Mouse (Mus musculus) heart, embryonic 12.5 days (tissue): ENCODE measurements around the gene Fam72a. TPM values are rescaled to one million over a fixed set of nuclear protein-coding genes. Genes with fewer than 3 reads are reported as not detected.

ENCODE experiments used
- ATAC-seq: fragments of 200-750 bp; cut with Nextera tagmentation; 2 replicates; pipeline ENCODE4 v1.8.0; 2017; ENCODE audit warnings: moderate TSS enrichment, moderate library complexity; ENCODE audit not compliant: insufficient number of reproducible peaks, low FRiP score
- H3K27ac ChIP-seq: fragments of 300-500 bp; sonication (generic); 2 replicates; pipeline ENCODE4 v1.5.1; 2016; ENCODE audit warnings: mild to moderate bottlenecking, moderate library complexity; ENCODE audit not compliant: poor library complexity, severe bottlenecking
- H3K27me3 ChIP-seq: fragments of 300-500 bp; sonication (generic); replicated peaks from 2 replicates; pipeline ENCODE4 v1.6.1; 2016; ENCODE audit warnings: mild to moderate bottlenecking, moderate library complexity
- H3K36me3 ChIP-seq: fragments of 300-500 bp; sonication (generic); 2 replicates; pipeline ENCODE4 v1.6.1; 2016; ENCODE audit warnings: mild to moderate bottlenecking, moderate library complexity
- H3K4me1 ChIP-seq: fragments of 300-500 bp; sonication (generic); replicated peaks from 2 replicates; pipeline ENCODE4 v1.6.1; 2016; ENCODE audit warnings: mild to moderate bottlenecking
- H3K4me2 ChIP-seq: fragments of 300-500 bp; sonication (generic); 2 replicates; pipeline ENCODE4 v1.6.1; 2016; ENCODE audit warnings: mild to moderate bottlenecking, moderate library complexity
- H3K4me3 ChIP-seq: fragments of 300-500 bp; sonication (generic); 2 replicates; pipeline ENCODE4 v1.5.1; 2016; ENCODE audit warnings: mild to moderate bottlenecking
- H3K9ac ChIP-seq: fragments of 300-500 bp; sonication (generic); 2 replicates; pipeline ENCODE4 v1.6.1; 2016; ENCODE audit warnings: mild to moderate bottlenecking, moderate library complexity
- H3K9me3 ChIP-seq: fragments of 300-500 bp; sonication (generic); replicated peaks from 2 replicates; pipeline ENCODE4 v1.6.1; 2016; ENCODE audit warnings: mild to moderate bottlenecking, moderate library complexity
- WGBS: fragments of 180-500 bp; shearing (Covaris S2); methylation state at CpG from one replicate; pipeline ENCODE4 v1.1.7; 2016; 5-methylcytosine and 5-hydroxymethylcytosine counted together
- polyA plus RNA-seq: library from polyadenylated mRNA; unstranded; fragments of >200 nt; fragmentation: Nextera tagmentation; extraction: Ambion mirVana; gene quantifications from 2 replicates; pipeline ENCODE4 v1.2.1, GENCODE M21; 2016

The Fam72a gene
- polyA plus RNA-seq, 1 experiment from 2014 or later, result 3.4 TPM

DNA sequence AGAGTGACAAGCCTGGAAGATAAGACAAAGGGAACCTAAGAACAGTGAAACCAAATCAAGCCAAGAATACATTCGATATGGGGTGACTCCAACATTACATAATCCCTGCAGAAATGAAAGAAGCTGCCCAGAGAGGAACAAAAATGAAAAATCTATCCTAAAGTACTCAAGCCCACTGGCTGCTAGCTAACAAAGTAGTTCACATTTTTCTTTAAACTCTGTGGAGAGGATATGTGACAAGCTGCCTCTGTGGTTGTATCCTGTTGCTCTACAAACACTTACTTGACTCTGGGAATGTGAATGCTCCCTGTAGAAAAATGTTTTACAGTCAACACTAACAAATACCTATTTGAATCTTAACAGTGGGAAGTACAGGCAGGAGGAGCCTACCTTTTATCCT lies 26.0 kb upstream of the Fam72a start:
- no peaks in the 10 kb centered on the region for H3K9me3 ChIP-seq
- no peak for ATAC-seq
- H3K4me2 ChIP-seq, result no peak overlapping the region
- H3K4me1 ChIP-seq, result peaks cover 21% of the 10 kb centered on the region
- WGBS, result 75% methylated on average over 1 of the region's 1 CpGs
- no peak overlapping the region for H3K4me3 ChIP-seq
- H3K36me3 ChIP-seq, result 0 out of 2 replicates have a peak, but pooled peaks cover 2% of the 10 kb centered on the region
- H3K9ac ChIP-seq, result no peak overlapping the region
- no peak overlapping the region for H3K27ac ChIP-seq
- H3K27me3 ChIP-seq, result no peaks in the 10 kb centered on the region

DNA sequence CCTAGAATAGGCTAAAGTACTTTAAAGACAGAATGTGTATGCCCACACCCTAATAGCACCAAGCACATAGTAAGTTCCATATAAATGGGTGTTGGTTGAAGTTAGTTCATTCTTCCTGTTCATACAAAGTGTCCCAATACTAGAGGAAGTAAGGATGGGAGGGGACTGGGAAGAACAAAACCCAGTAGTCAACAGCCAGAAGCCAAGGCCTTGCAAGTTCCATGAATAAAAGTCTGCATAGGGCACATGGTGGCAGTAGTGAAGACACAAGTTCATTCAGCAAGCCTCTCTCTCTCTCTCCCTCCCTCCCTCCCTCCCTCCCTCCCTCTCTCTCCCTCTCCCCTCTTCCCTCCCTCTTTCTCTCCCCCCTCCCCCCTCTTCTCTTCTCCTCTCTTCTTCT lies 16.6 kb upstream of the Fam72a start:
- H3K4me2 ChIP-seq, result no peak overlapping the region
- peaks cover 33% of the 10 kb centered on the region for H3K4me1 ChIP-seq
- peak overlapping the region; percentile 43; the same call in 1 of the 2 replicates for H3K27ac ChIP-seq
- no peaks in the 10 kb centered on the region for H3K27me3 ChIP-seq
- H3K9me3 ChIP-seq, result no peaks in the 10 kb centered on the region
- ATAC-seq, result no peak
- no peak overlapping the region for H3K4me3 ChIP-seq
- no peaks in the 10 kb centered on the region for H3K36me3 ChIP-seq
- no peak overlapping the region for H3K9ac ChIP-seq

DNA sequence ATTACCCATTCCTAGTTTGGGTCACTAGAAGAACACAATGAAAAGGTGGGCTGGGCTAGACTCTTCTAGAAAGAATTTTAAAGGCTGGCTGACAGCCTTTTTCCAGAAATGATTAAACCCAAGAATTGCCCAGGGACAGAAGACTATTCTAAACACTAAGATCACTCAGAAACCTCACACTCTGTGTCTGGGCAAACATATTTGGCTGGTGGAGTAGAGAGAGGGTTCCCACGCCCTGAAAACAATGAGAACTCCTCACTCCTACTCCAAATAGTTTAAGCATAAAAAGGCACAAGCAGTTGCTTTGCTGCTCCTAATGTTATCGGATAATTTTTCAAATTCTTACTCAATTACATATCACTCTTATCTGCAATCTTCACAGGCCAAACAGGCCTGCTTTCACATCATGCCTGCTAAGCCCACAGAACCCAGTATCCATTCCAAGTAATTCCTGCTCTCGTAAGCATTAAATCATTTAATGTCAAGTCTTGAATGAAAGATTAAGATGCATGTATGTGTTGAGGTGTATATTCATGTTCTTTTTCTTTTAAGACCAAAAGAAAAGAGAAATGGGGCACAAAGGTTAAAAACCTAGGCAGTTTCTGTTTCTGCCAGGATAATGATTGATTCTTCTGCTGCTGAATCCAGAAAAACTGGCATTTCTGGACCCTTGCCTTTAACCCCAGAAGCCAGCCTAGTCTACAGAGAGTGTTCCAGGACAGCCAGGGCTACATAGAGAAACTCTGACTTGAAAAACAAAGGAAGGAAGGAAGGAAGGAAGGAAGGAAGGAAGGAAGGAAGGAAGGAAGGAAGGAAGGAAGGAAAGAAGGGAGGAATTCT lies 15.8 kb upstream of the Fam72a start:
- H3K4me1 ChIP-seq, result peaks cover 28% of the 10 kb centered on the region
- H3K27me3 ChIP-seq, result no peaks in the 10 kb centered on the region
- H3K27ac ChIP-seq, result 0 out of 2 replicates have a peak overlapping the region, but pooled peaks have one; percentile 23
- 65% methylated on average over 3 of the region's 3 CpGs for WGBS
- no peaks in the 10 kb centered on the region for H3K36me3 ChIP-seq
- H3K4me3 ChIP-seq, result no peak overlapping the region
- H3K4me2 ChIP-seq, result no peak overlapping the region
- no peak overlapping the region for H3K9ac ChIP-seq
- H3K9me3 ChIP-seq, result no peaks in the 10 kb centered on the region
- ATAC-seq, result no peak

DNA sequence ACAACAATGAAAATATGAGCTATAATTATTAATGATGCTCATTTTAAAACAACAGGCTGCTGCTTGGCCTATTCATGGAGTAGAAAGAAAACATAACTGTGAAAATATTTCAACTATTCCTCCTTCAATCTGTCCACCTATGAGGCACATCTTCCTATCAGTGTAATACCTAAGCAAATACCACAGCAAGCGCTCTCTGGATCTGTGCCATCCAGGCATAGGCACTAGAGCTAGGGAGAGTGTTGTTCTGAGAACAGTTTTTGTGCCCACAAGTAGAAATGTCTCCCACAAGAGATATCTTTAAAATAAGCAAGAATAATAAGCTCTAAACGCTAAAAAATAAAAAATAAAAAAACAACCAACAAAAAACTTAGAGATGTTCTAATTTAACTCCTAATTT lies 14.6 kb upstream of the Fam72a start:
- Histone ChIP-seq H3K4me3 (no peak overlapping the region), H3K27me3 (no peaks in the 10 kb centered on the region), H3K36me3 (no peaks in the 10 kb centered on the region), H3K4me2 (no peak overlapping the region), H3K9me3 (no peaks in the 10 kb centered on the region), H3K9ac (no peak overlapping the region), H3K27ac (no peak overlapping the region), H3K4me1 (peaks cover 34% of the 10 kb centered on the region)
- WGBS, result 64% methylated on average over 2 of the region's 2 CpGs
- ATAC-seq, result no peak

DNA sequence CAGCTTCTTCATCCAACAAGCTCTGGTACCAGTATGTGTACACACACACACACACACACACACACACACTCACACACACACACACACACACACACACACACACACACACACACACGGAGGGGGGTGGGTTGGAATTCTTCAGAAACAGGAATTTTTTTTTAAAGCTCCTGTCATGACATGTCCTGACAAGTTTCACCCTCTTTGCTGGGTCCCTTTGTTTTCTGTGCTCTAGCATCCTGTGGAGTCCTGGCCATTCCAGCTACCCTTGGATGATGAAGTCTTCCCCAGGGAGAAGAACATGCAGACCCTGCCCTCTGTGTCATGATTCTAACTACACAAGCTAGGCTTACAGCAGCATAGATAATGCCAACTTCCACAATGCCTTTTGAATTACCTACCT lies 13.5 kb upstream of the Fam72a start:
- Histone ChIP-seq H3K36me3 (no peaks in the 10 kb centered on the region), H3K9me3 (no peaks in the 10 kb centered on the region), H3K4me3 (no peak overlapping the region), H3K27me3 (no peaks in the 10 kb centered on the region), H3K4me2 (no peak overlapping the region), H3K9ac (no peak overlapping the region), H3K4me1 (peaks cover 34% of the 10 kb centered on the region), H3K27ac (0 out of 2 replicates have a peak overlapping the region, but pooled peaks have one; percentile 13)
- 58% methylated on average over 1 of the region's 1 CpGs for WGBS
- no peak for ATAC-seq

DNA sequence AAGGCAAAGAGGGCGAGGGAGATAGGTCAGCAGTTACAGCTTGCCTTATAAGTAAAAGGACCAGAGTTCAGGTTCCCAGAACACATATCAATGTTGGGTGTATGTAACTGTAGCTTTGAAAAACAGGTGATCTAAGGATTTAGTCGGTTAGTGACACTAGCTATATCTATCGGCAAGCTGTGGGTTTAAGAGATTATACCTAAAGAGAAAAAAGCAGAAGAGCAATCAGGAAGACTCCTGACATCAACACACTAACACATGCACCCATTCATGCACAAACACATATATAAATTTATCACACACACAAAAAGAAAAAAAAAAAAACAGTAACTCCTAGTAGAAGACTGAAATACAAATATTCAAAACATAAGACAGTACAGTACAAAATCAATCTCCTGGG lies 11.1 kb upstream of the Fam72a start:
- no peak overlapping the region for H3K4me3 ChIP-seq
- no peak overlapping the region for H3K27ac ChIP-seq
- peaks cover 39% of the 10 kb centered on the region for H3K4me1 ChIP-seq
- H3K36me3 ChIP-seq, result no peaks in the 10 kb centered on the region
- no peaks in the 10 kb centered on the region for H3K27me3 ChIP-seq
- H3K9ac ChIP-seq, result no peak overlapping the region
- 83% methylated on average over 3 of the region's 3 CpGs for WGBS
- H3K9me3 ChIP-seq, result no peaks in the 10 kb centered on the region
- no peak overlapping the region for H3K4me2 ChIP-seq
- ATAC-seq, result no peak

DNA sequence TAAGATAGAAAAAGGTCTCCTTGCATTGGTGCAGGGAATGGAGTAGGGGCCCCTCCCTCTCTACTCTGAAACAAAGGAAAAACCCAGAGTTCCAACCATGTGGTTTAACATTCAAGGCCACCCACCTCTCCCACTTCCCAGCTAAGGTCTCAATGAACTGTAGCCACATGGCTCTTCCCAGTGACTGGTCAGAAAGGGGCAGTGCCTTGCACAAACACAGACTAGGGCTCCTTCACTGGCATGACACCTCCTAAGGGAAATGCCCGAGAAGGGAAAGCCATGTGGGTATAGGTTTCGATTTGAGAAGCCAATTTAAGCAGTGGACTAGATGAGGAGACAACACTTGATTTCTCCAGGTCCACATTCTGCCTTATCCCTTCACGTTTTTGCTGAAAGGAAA lies 3.9 kb upstream of the Fam72a start:
- H3K27me3 ChIP-seq, result no peaks in the 10 kb centered on the region
- no peak overlapping the region for H3K27ac ChIP-seq
- 32% methylated on average over 3 of the region's 3 CpGs for WGBS
- peak overlapping the region; percentile 26; the same call in 1 of the 2 replicates for H3K9ac ChIP-seq
- H3K36me3 ChIP-seq, result no peaks in the 10 kb centered on the region
- H3K4me2 ChIP-seq, result peak overlapping the region; percentile 90
- peaks cover 46% of the 10 kb centered on the region for H3K4me1 ChIP-seq
- peak overlapping the region; percentile 75 for H3K4me3 ChIP-seq
- H3K9me3 ChIP-seq, result no peaks in the 10 kb centered on the region
- ATAC-seq, result no peak

DNA sequence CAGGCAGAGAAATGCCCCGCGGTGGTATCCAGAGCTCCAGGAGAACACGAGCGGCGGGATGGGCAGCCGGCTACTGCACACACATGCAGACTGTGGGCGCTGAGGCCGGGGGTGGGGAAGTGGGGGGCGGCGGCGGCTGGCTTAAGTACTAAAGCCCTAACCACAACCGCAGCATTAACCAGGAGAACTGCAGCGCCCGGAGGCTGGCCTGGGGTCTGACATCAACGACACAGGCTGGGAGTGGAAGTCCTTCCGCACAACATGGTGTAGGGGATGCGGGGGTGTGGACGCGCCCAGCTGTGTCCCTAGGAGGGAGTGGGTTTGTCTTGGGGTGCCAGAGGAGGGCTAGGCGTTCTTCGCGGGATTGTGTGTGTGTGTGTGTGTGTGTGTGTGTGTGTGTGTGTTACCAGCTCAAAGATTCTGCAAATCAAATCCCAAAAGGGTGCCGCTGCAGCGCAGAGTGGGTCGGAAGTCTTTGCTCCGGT lies 2.6 kb upstream of the Fam72a start:
- Histone ChIP-seq H3K27me3 (no peaks in the 10 kb centered on the region), H3K9ac (peak overlapping the region; percentile 91), H3K9me3 (no peaks in the 10 kb centered on the region), H3K4me1 (peaks cover 47% of the 10 kb centered on the region), H3K36me3 (no peaks in the 10 kb centered on the region), H3K4me3 (peak overlapping the region; percentile 75), H3K27ac (peak overlapping the region; percentile 94), H3K4me2 (peak overlapping the region; percentile 90)
- ATAC-seq, result no peak
- WGBS, result under 1% methylated on average over 26 of the region's 26 CpGs

DNA sequence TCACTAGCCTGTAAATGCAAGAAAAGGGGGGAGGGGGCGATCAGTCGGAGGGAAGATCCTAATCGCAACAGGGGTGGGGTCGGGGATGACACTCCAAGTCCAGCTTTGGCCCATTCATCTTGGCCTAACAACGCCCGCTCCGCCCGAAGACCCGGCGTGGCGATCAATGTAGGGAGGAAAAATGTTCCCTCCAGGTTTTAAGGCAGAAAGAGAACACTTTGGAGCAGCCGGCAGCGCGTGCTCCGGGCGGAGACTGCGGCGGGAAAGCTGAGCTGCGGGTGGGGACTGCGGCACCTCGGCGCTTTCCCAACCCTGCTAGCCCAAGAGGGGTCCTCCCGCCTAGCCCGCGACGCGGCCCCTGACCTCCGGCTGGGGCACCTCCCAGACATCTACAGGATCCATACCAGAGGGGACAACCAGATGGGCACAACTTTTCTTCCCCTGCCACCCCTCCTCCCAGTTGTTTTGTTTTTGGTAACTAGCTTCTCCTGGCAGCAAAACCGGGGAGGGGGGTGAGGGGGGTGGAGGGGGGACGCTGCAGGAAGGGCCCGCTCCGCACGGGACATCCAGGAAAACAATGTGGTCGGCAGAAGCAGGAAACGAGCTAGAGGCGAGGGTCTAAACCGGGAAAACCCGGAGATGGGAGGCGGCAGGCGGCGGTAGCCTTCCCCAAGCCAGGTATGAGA lies 2.0 kb upstream of the Fam72a start:
- ATAC-seq, result no peak
- no peaks in the 10 kb centered on the region for H3K9me3 ChIP-seq
- H3K4me2 ChIP-seq, result peak overlapping the region; percentile 90
- H3K36me3 ChIP-seq, result no peaks in the 10 kb centered on the region
- H3K9ac ChIP-seq, result peak overlapping the region; percentile 91
- under 1% methylated on average over 41 of the region's 41 CpGs for WGBS
- peak overlapping the region; percentile 94 for H3K27ac ChIP-seq
- peaks cover 46% of the 10 kb centered on the region for H3K4me1 ChIP-seq
- H3K27me3 ChIP-seq, result no peaks in the 10 kb centered on the region
- H3K4me3 ChIP-seq, result peak overlapping the region; percentile 75

DNA sequence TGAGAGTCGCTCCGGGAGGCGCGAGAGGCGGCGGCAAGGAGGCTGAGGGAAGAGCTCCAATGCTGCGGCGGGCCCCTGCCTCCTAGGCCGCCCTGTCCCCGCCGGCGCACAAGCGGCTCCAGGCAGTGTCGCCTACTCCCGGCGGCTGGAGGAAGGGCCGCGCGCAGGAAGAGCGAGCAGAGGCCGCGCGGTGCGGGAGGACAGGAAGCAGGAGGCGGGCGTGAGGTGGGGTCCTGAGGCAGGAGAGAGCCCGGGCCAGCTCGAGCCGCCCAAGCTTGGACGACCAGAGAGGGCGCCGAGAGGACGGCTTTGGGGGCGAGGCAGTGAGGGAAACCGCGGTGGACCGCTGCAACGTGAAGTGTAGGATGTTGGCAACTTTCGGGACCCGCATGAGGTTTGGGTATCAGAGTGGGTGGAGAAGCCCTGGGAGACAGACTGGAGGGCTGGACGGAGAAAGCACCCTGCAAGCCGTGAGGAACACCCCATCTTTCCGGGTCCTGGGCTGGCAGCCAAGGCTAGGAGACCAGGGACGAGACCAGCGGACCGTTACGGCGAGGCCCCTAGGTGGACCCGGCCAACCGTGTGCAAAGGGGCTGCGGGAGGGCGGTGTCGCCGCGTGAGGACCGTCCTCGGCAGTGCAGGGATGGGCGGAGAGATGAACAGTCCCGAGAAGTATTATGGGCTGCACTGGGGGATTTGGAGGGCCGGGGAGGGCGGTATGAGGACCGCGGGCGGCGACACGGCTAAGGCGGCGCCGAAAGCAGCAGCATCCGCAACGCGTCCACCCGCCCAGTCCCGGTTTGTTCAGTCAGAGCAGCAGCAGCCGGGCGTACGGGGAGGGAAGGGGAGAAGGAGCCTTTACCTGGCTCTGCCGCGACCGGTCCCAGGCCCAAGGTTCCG lies 1.1 kb upstream of the Fam72a start:
- Histone ChIP-seq H3K4me1 (peaks cover 43% of the 10 kb centered on the region), H3K36me3 (no peaks in the 10 kb centered on the region)

More for the DNA sequence above, 1.1 kb upstream of the Fam72a start:
- peak overlapping the region; percentile 75 for H3K4me3 ChIP-seq
- WGBS, result under 1% methylated on average over 80 of the region's 81 CpGs
- H3K27me3 ChIP-seq, result no peaks in the 10 kb centered on the region
- peak overlapping the region; percentile 90 for H3K4me2 ChIP-seq
- peak overlapping the region; percentile 91 for H3K9ac ChIP-seq
- ATAC-seq, result peak; percentile 34
- H3K9me3 ChIP-seq, result no peaks in the 10 kb centered on the region
- H3K27ac ChIP-seq, result peak overlapping the region; percentile 94
